Mouse (Mus musculus): ENCODE results near the gene Ptges. TPM values are rescaled to one million over a fixed set of nuclear protein-coding genes. Genes with fewer than 3 reads are reported as not detected.

The Ptges gene
- 10 to 100 TPM; 13.4 to 13.9 TPM for total RNA-seq (2023)

GRCm38 (mm10) chr2:30929483-30930045, at the start of gene Ptges:
TSS of gene Ptges (minus strand) at chr2:30929863.

GRCm38 (mm10) chr2:30967352-30968327, 38.0 kb upstream of the Ptges start, which contains the start of gene Tor1a:
TSS of gene Tor1a (minus strand) at chr2:30967933.

GRCm38 (mm10) chr2:30952824-30953490, 23.3 kb upstream of the Ptges start, which contains the start of gene Tor1b:
TSS of gene Tor1b (plus strand) at chr2:30952959.

Other genes starting within 250 kb of the Ptges start
- not detected for gene 1700001O22Rik, start 126.2 kb downstream of the Ptges start, total RNA-seq (2023)
- 10 to 100 TPM; 14.3 to 14.7 TPM for gene Ntmt1, start 122.0 kb downstream of the Ptges start, total RNA-seq (2023)
- gene Asb6, start 99.5 kb downstream of the Ptges start, total RNA-seq (2023), result 10 to 100 TPM; 26.0 to 28.5 TPM
- under 1 TPM in 1 of 2 experiments, not detected in 1; 0.35 TPM for gene Prrx2, start 94.9 kb downstream of the Ptges start, total RNA-seq (2023)
- gene Tor1b, start 23.1 kb upstream of the Ptges start, total RNA-seq (2023), result 10 to 100 TPM; 40.6 to 43.1 TPM
- 10 to 100 TPM; 76.0 to 88.5 TPM for gene Tor1a, start 38.1 kb upstream of the Ptges start, total RNA-seq (2023)
- 10 to 100 TPM; 56.5 to 68.0 TPM for gene BC005624, start 52.3 kb upstream of the Ptges start, total RNA-seq (2023)
- gene Usp20, start 52.4 kb upstream of the Ptges start, total RNA-seq (2023), result 1 to 10 TPM; 3.6 to 6.8 TPM
- gene Fnbp1, start 212.1 kb upstream of the Ptges start, total RNA-seq (2023), result 100 to 1,000 TPM; 126 to 129 TPM
- 10 to 100 TPM; 55.9 to 56.5 TPM for gene Gpr107, start 222.5 kb upstream of the Ptges start, total RNA-seq (2023)